Mouse (Mus musculus): Measurements from ENCODE around the gene Brd9. TPM values are rescaled to one million over a fixed set of nuclear protein-coding genes. Genes with fewer than 3 reads are reported as not detected.

Gene Brd9
- polyA plus RNA-seq, 1 experiment: 20.9 TPM

- TF ChIP-seq GATA1 (IDR thresholded peaks at IDR 0.05; ENCODE audit: low read length): no peak
Observed at GRCm38 (mm10) chr13:73961177-73961576, 23.6 kb downstream of the Brd9 start.

GRCm38 (mm10) chr13:73963551-73963950 lies 25.9 kb downstream of the Brd9 start, which contains the start of gene Zdhhc11:
Gene Zdhhc11 (plus strand): TSS chr13:73963851.
- TF ChIP-seq GATA1 (IDR thresholded peaks at IDR 0.05; ENCODE audit: low read length): no peak

GRCm38 (mm10) chr13:73970545-73971448 lies 33.2 kb downstream of the Brd9 start:
- no peak for TF ChIP-seq GATA1 (IDR thresholded peaks at IDR 0.05; ENCODE audit: low read length)

- TF ChIP-seq GATA1 (IDR thresholded peaks at IDR 0.05; ENCODE audit: low read length): no peak
Observed at GRCm38 (mm10) chr13:73974523-73974922, 36.9 kb downstream of the Brd9 start.

DNA sequence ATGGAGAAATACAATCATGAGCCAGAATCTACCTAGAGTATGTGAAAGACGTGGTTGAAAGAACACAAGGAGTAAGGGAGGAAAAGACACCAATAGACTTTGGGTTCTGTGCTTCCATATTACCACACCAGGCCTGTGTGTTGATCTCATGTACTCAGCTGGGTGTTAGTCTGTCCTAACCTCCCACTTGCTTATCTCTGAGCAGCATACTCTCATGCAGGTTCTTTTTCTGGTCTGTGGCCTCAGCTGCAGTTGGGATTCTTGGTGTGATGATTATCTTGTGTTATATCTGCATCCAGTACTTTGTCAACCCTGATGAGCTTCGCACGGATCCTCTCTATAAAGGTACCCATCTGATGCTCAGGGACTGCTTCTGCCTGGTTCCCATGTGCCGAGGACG lies 39.3 kb downstream of the Brd9 start:
- TF ChIP-seq GATA1 (IDR thresholded peaks at IDR 0.05; ENCODE audit: low read length): no peak

DNA sequence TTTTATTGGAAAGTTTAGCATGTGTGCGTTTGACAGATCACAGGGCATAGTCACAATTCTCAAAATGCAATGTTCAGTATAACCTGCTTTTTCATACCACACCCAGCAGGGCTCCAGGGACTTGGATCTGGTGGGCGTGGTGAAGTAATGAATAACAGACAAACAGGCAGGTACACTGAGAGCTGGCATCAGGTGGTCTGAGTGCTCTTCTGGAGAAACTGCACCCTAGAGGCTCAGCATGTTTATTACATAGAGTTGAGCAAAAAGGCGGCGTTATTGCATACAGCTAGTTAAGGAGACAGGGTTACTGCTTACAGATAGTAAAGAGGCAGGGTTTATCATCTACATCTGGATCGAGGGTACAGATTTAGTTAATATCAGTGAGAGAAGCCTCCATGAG lies 52.7 kb downstream of the Brd9 start:
- TF ChIP-seq GATA1 (IDR thresholded peaks at IDR 0.05; ENCODE audit: low read length): no peak

DNA sequence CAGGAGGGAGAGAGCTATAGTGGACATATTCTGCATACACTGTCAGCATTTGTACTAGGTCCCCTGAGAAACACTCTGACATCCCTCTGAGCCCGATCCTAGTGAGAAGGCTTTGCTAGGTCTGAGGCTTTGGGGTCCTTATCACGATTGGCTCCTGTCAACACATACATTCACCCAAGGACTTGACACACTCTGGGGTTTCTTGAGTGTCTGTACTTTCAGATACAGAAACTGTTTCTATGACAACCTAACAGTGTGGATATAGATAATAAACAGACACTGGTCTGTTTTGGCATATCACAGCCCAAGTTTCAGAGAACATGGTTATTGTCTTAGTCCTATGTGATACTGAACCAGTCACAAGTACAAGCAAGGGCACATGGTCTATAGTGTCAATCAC lies 53.1 kb downstream of the Brd9 start:
- no peak for TF ChIP-seq GATA1 (IDR thresholded peaks at IDR 0.05; ENCODE audit: low read length)

DNA sequence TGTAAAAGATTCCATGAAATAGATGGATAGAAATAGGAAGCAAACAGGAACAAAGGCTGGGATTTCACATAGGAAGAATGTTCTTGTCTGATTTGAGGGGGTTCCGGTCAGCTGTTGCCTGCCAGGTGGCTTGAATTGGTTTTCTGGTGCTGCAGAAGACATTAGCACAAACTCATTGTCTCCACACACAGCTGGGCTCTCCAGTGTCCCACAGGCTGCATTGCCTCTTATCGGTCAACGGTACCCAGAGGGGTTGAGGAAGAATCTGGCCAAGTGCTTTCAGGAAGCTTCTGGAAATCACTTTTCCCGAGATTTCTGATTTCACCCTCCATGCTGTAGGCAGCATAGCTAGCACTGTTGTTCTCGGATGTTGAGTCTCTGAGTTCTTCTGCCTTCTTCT lies 53.7 kb downstream of the Brd9 start:
- no peak for TF ChIP-seq GATA1 (IDR thresholded peaks at IDR 0.05; ENCODE audit: low read length)

DNA sequence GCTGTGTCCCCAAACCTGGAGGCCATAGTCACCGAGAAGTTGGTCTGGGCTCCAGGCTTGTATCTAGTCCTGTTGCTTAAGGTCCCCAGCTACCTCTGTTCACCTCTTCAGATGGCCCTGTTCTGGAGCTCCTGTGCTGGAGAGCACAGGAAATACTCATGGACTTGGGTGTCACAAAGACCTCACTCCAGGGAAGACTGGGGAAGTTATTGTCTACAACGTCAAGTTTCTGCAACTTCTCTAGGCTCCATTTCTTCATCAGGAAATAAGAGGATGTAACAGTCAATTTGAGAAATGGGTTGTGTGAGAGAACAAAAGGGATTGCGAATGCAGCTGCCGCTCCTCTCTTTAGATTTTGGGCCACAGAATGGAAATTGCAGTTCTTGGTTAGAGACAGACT lies 58.8 kb downstream of the Brd9 start:
- no peak for TF ChIP-seq GATA1 (IDR thresholded peaks at IDR 0.05; ENCODE audit: low read length)

DNA sequence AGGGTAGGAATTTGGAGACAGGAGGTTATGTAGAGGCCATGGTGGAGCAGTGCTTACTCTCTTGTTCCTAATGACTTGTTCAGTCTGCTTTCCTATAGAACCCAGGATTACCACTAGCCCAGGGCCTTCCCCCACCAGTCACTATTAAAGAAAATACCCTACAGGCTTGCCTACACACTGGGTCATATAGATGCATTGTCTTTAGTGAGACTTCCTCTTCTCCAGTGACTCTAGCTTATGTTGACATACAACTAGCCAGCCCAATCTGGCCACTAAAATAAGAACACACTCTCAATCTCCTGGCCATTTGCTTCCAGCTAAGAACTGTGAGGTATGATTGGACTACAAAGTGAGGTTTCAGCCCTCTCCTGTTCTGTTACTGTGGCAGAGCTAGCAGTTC lies 62.9 kb downstream of the Brd9 start:
- no peak for TF ChIP-seq GATA1 (IDR thresholded peaks at IDR 0.05; ENCODE audit: low read length)

GRCm38 (mm10) chr13:74000961-74001360 lies 63.4 kb downstream of the Brd9 start:
- no peak for TF ChIP-seq GATA1 (IDR thresholded peaks at IDR 0.05; ENCODE audit: low read length)

GRCm38 (mm10) chr13:74001492-74001891 lies 63.9 kb downstream of the Brd9 start:
- TF ChIP-seq GATA1 (IDR thresholded peaks at IDR 0.05; ENCODE audit: low read length): no peak

DNA sequence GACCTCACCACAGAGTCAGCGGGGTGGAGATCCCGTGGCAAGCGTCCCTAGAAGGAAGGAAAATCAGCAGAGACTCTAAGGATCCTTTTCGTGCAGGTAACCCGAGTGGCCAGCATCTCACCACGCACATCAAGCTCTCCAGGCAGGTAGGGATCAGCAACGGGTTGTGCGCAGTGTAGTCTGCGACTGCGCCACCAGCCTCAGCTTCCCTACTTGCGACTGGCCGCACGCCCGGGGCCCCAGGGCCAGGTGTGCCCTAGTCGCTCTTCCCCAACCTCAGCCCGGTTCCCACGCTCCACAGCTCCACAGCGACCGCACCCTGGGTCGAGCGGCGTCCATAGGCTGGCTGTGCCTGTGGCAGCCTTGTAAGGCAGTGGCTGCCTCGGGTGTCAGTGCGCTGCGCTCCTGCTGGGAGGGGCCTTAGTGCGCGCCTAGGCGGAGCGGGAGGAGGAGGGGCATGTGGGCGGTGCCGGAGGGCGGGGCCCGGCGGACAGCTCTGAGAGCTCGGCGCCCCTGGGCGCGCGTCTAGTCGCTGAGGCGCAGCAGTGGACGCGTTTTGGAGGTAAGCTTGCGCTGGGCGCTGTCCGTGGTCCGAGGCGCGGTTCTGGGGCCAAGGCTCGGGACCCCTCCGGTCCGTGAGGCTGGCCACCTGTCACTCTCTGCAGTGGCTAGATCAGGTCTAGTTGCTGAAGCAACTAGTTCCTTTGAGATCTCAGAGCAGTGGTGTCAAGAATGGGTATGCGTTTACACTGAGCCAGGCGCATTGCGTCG lies 71.5 kb downstream of the Brd9 start, which contains the start of gene Tppp:
Gene Tppp, plus strand, starts transcription at position 460 of the 771 bp plus-strand sequence.
- no peak for TF ChIP-seq GATA1 (IDR thresholded peaks at IDR 0.05; ENCODE audit: low read length)

GRCm38 (mm10) chr13:74009791-74010614 lies 72.4 kb downstream of the Brd9 start:
- TF ChIP-seq GATA1 (IDR thresholded peaks at IDR 0.05; ENCODE audit: low read length): no peak

Other genes starting within 250 kb of the Brd9 start
- not detected in 2 replicates for gene Slc6a19, start 232.9 kb upstream of the Brd9 start, polyA plus RNA-seq (2012)
- gene Slc12a7, start 204.7 kb upstream of the Brd9 start, polyA plus RNA-seq (2012): 0.02 and 0.04 TPM in 2 replicates
- gene Nkd2, start 90.2 kb upstream of the Brd9 start, polyA plus RNA-seq (2012): not detected in 2 replicates
- 3.9 and 5.4 TPM in 2 replicates for gene Trip13, start within 50 bp of the Brd9 start, polyA plus RNA-seq (2012)
- not detected in 2 replicates for gene Zdhhc11, start 26.0 kb downstream of the Brd9 start, polyA plus RNA-seq (2012)
- gene Tppp, start 71.6 kb downstream of the Brd9 start, polyA plus RNA-seq (2012): not detected in 2 replicates
- 0.77 and 4.1 TPM in 2 replicates for gene Cep72, start 124.5 kb downstream of the Brd9 start, polyA plus RNA-seq (2012)
- not detected in 2 replicates for gene Slc9a3, start 183.6 kb downstream of the Brd9 start, polyA plus RNA-seq (2012)